ENCODE assay signal across 8 mouse cellular contexts in genomic region chr11:70648512-70648911, GRCm38 (mm10). TPM values are rescaled to one million over a fixed set of nuclear protein-coding genes. Genes with fewer than 3 reads are reported as not detected.
DNase-seq lines count a peak whose midpoint lies in the region; ATAC-seq and TF ChIP-seq lines count a peak whose summit lies in the region.

No protein-coding gene starts in this region.

- H3K4me2 ChIP-seq in embryonic facial prominence, embryonic 12.5 days (replicated peaks), result peak overlapping the region; percentile 98
- H3K4me2 ChIP-seq in neural tube, embryonic 15.5 days, result peak overlapping the region; percentile 100

- WGBS in liver, adult 2 months, result 31% methylated on average over 4 of the region's 4 CpGs
- WGBS in embryonic facial prominence, embryonic 12.5 days, result 83% methylated on average over 4 of the region's 4 CpGs
- 86% methylated on average over 4 of the region's 4 CpGs for WGBS in limb, embryonic 10.5 days
- WGBS in neural tube, embryonic 15.5 days, result 82% methylated on average over 4 of the region's 4 CpGs

- H3K9ac ChIP-seq in liver, adult 2 months (ENCODE audit: low read depth, low read length), result peak overlapping the region; percentile 14; the same call in 1 of the 2 replicates
- H3K9ac ChIP-seq in embryonic facial prominence, embryonic 12.5 days, result 0 out of 2 replicates have a peak overlapping the region, but pooled peaks have one; percentile 84
- peak overlapping the region; percentile 80 for H3K9ac ChIP-seq in neural tube, embryonic 15.5 days (replicated peaks)

- peaks cover 30% of the 10 kb centered on the region for H3K79me2 ChIP-seq in liver, adult 2 months (ENCODE audit: control insufficient read depth, insufficient read depth, low read length)

- peaks cover 38% of the 10 kb centered on the region for H3K36me3 ChIP-seq in liver, adult 2 months (ENCODE audit: control insufficient read depth, insufficient read depth, low read length)
- peaks cover 63% of the 10 kb centered on the region for H3K36me3 ChIP-seq in embryonic facial prominence, embryonic 12.5 days
- peaks cover 78% of the 10 kb centered on the region for H3K36me3 ChIP-seq in limb, embryonic 10.5 days
- peaks cover 51% of the 10 kb centered on the region for H3K36me3 ChIP-seq in neural tube, embryonic 15.5 days

- H3K27me3 ChIP-seq in liver, adult 2 months (ENCODE audit: control insufficient read depth, insufficient read depth, low read length), result no peaks in the 10 kb centered on the region
- no peaks in the 10 kb centered on the region for H3K27me3 ChIP-seq in embryonic facial prominence, embryonic 12.5 days
- no peaks in the 10 kb centered on the region for H3K27me3 ChIP-seq in limb, embryonic 10.5 days (ENCODE audit: low read depth, poor library complexity, severe bottlenecking)
- no peaks in the 10 kb centered on the region for H3K27me3 ChIP-seq in neural tube, embryonic 15.5 days (replicated peaks)

- DNase-seq in liver, adult 2 months (ENCODE audit: extremely low read depth, low read depth, low spot score), result no peak
- no peak for DNase-seq in liver
- DNase-seq in limb, embryonic 10.5 days (ENCODE audit: low spot score), result no peak
- DNase-seq in testis, postnatal 10 days (ENCODE audit: low spot score), result no peak
- DNase-seq in adrenal gland, postnatal 10 days, result no peak
- DNase-seq in thymus, postnatal 25 days, result no peak

- no peak for TF ChIP-seq CTCF in liver, adult 2 months (IDR thresholded peaks at IDR 0.05; ENCODE audit: low read depth, low read length)

- no peaks in the 10 kb centered on the region for H3K9me3 ChIP-seq in embryonic facial prominence, embryonic 12.5 days
- no peaks in the 10 kb centered on the region for H3K9me3 ChIP-seq in limb, embryonic 10.5 days (replicated peaks)
- no peaks in the 10 kb centered on the region for H3K9me3 ChIP-seq in neural tube, embryonic 15.5 days (replicated peaks)

- H3K27ac ChIP-seq in liver, adult 2 months (replicated peaks; ENCODE audit: insufficient read depth, low read depth, low read length), result no peak overlapping the region
- H3K27ac ChIP-seq in embryonic facial prominence, embryonic 12.5 days, result no peak overlapping the region
- H3K27ac ChIP-seq in limb, embryonic 10.5 days, result no peak overlapping the region
- H3K27ac ChIP-seq in neural tube, embryonic 15.5 days (replicated peaks), result no peak overlapping the region

- ATAC-seq in embryonic facial prominence, embryonic 12.5 days (ENCODE audit: insufficient number of reproducible peaks, insufficient read depth, low FRiP score, low TSS enrichment), result no peak
- no peak for ATAC-seq in neural tube, embryonic 15.5 days (ENCODE audit: low FRiP score)

- H3K4me3 ChIP-seq in liver, adult 2 months (ENCODE audit: insufficient read depth, low read depth, low read length), result peak overlapping the region; percentile 77; the same call in 1 of the 2 replicates
- peak overlapping the region; percentile 81 for H3K4me3 ChIP-seq in embryonic facial prominence, embryonic 12.5 days
- peak overlapping the region; percentile 80 for H3K4me3 ChIP-seq in limb, embryonic 10.5 days
- H3K4me3 ChIP-seq in neural tube, embryonic 15.5 days (replicated peaks), result peak overlapping the region; percentile 76

- TF ChIP-seq POLR2A in liver, adult 2 months (IDR thresholded peaks at IDR 0.05; ENCODE audit: extremely low read depth, insufficient read depth, low read length), result no peak

- H3K4me1 ChIP-seq in liver, adult 2 months (ENCODE audit: control insufficient read depth, insufficient read depth, low read length), result peaks cover 29% of the 10 kb centered on the region
- H3K4me1 ChIP-seq in embryonic facial prominence, embryonic 12.5 days, result peaks cover 41% of the 10 kb centered on the region
- H3K4me1 ChIP-seq in limb, embryonic 10.5 days, result peaks cover 63% of the 10 kb centered on the region
- peaks cover 77% of the 10 kb centered on the region for H3K4me1 ChIP-seq in neural tube, embryonic 15.5 days

RNA-seq across cellular contexts. Expression of gene Slc25a11, which starts 1.2 kb away (rescaled TPM):
- 108 and 109 TPM in 2 replicates for total RNA-seq in liver, adult 2 months (2014; rRNA removed)
- polyA plus RNA-seq in liver, adult 2 months (2012; rRNA removed), result 113 and 118 TPM in 2 replicates
- 159 and 160 TPM in 2 replicates for polyA plus RNA-seq in embryonic facial prominence, embryonic 12.5 days (2016; fragmentation: Nextera tagmentation; extraction: Ambion mirVana)
- polyA plus RNA-seq in limb, embryonic 10.5 days (2016; fragmentation: Nextera tagmentation; extraction: Ambion mirVana), result 136 and 160 TPM in 2 replicates
- 169 and 174 TPM in 2 replicates for polyA plus RNA-seq in neural tube, embryonic 15.5 days (2015; fragmentation: Nextera tagmentation; extraction: Ambion mirVana)
- total RNA-seq in adrenal gland, postnatal 10 days (2021), result 100 to 1,000 TPM; 180 to 220 TPM

RNA-seq across cellular contexts. Expression of gene Rnf167, which starts 1.5 kb away (rescaled TPM):
- 34.3 and 37.7 TPM in 2 replicates for total RNA-seq in liver, adult 2 months (2014; rRNA removed)
- polyA plus RNA-seq in liver, adult 2 months (2012; rRNA removed), result 68.4 and 75.4 TPM in 2 replicates
- polyA plus RNA-seq in embryonic facial prominence, embryonic 12.5 days (2016; fragmentation: Nextera tagmentation; extraction: Ambion mirVana), result 96.5 and 104 TPM in 2 replicates
- polyA plus RNA-seq in limb, embryonic 10.5 days (2016; fragmentation: Nextera tagmentation; extraction: Ambion mirVana), result 85.0 and 104 TPM in 2 replicates
- 100 and 109 TPM in 2 replicates for polyA plus RNA-seq in neural tube, embryonic 15.5 days (2015; fragmentation: Nextera tagmentation; extraction: Ambion mirVana)
- total RNA-seq in adrenal gland, postnatal 10 days (2021), result 10 to 100 TPM; 73.9 to 86.6 TPM

RNA-seq across cellular contexts. Expression of gene Pfn1, which starts 5.9 kb away (rescaled TPM):
- 132 and 210 TPM in 2 replicates for total RNA-seq in liver, adult 2 months (2014; rRNA removed)
- 583 and 713 TPM in 2 replicates for polyA plus RNA-seq in liver, adult 2 months (2012; rRNA removed)
- 1,467 and 1,498 TPM in 2 replicates for polyA plus RNA-seq in embryonic facial prominence, embryonic 12.5 days (2016; fragmentation: Nextera tagmentation; extraction: Ambion mirVana)
- polyA plus RNA-seq in limb, embryonic 10.5 days (2016; fragmentation: Nextera tagmentation; extraction: Ambion mirVana), result 2,132 and 2,568 TPM in 2 replicates
- polyA plus RNA-seq in neural tube, embryonic 15.5 days (2015; fragmentation: Nextera tagmentation; extraction: Ambion mirVana), result 679 and 994 TPM in 2 replicates
- 100 to 1,000 TPM; 677 to 708 TPM for total RNA-seq in adrenal gland, postnatal 10 days (2021)

RNA-seq across cellular contexts. Expression of gene Eno3, which starts 8.5 kb away (rescaled TPM):
- 3.0 and 3.3 TPM in 2 replicates for total RNA-seq in liver, adult 2 months (2014; rRNA removed)
- polyA plus RNA-seq in liver, adult 2 months (2012; rRNA removed), result 4.0 and 4.5 TPM in 2 replicates
- polyA plus RNA-seq in embryonic facial prominence, embryonic 12.5 days (2016; fragmentation: Nextera tagmentation; extraction: Ambion mirVana), result 20.1 and 27.9 TPM in 2 replicates
- 67.8 and 75.6 TPM in 2 replicates for polyA plus RNA-seq in limb, embryonic 10.5 days (2016; fragmentation: Nextera tagmentation; extraction: Ambion mirVana)
- polyA plus RNA-seq in neural tube, embryonic 15.5 days (2015; fragmentation: Nextera tagmentation; extraction: Ambion mirVana), result 12.6 and 17.5 TPM in 2 replicates
- 100 to 1,000 TPM in 1 of 2 experiments, 10 to 100 TPM in 1; 89.5 to 224 TPM for total RNA-seq in adrenal gland, postnatal 10 days (2021)

RNA-seq across cellular contexts. Expression of gene Gp1ba, which starts 9.6 kb away (rescaled TPM):
- 0.07 TPM in 1 of 2 replicates, not detected in the other for total RNA-seq in liver, adult 2 months (2014; rRNA removed)
- 0.09 TPM in 1 of 2 replicates, not detected in the other for polyA plus RNA-seq in liver, adult 2 months (2012; rRNA removed)
- 0.15 and 0.27 TPM in 2 replicates for polyA plus RNA-seq in embryonic facial prominence, embryonic 12.5 days (2016; fragmentation: Nextera tagmentation; extraction: Ambion mirVana)
- 0.18 and 0.75 TPM in 2 replicates for polyA plus RNA-seq in limb, embryonic 10.5 days (2016; fragmentation: Nextera tagmentation; extraction: Ambion mirVana)
- 0.15 TPM in 2 replicates for polyA plus RNA-seq in neural tube, embryonic 15.5 days (2015; fragmentation: Nextera tagmentation; extraction: Ambion mirVana)
- total RNA-seq in adrenal gland, postnatal 10 days (2021), result under 1 TPM; 0.30 TPM

Comparison
In these comparisons a context has a peak if more than half of its experiments do, and no peak if none do; other contexts are left out.
1. H3K9ac ChIP-seq: peak in every context shown above with its lines; median percentile 84 in embryonic facial prominence, embryonic 12.5 days; 80 in neural tube, embryonic 15.5 days; 14 in liver, adult 2 months.